Mouse (Mus musculus) liver, embryonic 11.5 days (tissue): ENCODE measurements around the gene Spata45. TPM values are rescaled to one million over a fixed set of nuclear protein-coding genes. Genes with fewer than 3 reads are reported as not detected.

Source experiments
- ATAC-seq: fragments of 200-750 bp; cut with Nextera tagmentation; replicated peaks from 2 replicates; pipeline ENCODE4 v1.8.0; 2017; ENCODE audit warnings: moderate number of reproducible peaks, mild to moderate bottlenecking, moderate TSS enrichment, moderate library complexity; ENCODE audit not compliant: low FRiP score
- DNase-seq: peaks from one replicate; pipeline ENCODE4 v3.0.0-alpha.2; 2017; ENCODE audit warnings: low spot score
- H3K27ac ChIP-seq: fragments of 300-500 bp; sonication (generic); 2 replicates; pipeline ENCODE4 v1.5.1; 2014; ENCODE audit warnings: mild to moderate bottlenecking, low read depth, low read length, control low read depth
- H3K27me3 ChIP-seq: fragments of 300-500 bp; sonication (generic); replicated peaks from 2 replicates; pipeline ENCODE4 v1.6.1; 2014; ENCODE audit warnings: low read length, mixed read lengths; ENCODE audit not compliant: control insufficient read depth, insufficient read depth
- H3K36me3 ChIP-seq: fragments of 300-500 bp; sonication (generic); 2 replicates; pipeline ENCODE4 v1.6.1; 2014; ENCODE audit warnings: mild to moderate bottlenecking, low read length, moderate library complexity, mixed read lengths; ENCODE audit not compliant: control insufficient read depth, insufficient read depth
- H3K4me1 ChIP-seq: fragments of 300-500 bp; sonication (generic); replicated peaks from 2 replicates; pipeline ENCODE4 v1.6.1; 2014; ENCODE audit warnings: low read length, mixed read lengths; ENCODE audit not compliant: control insufficient read depth, insufficient read depth
- H3K4me2 ChIP-seq: fragments of 300-500 bp; sonication (generic); 2 replicates; pipeline ENCODE4 v1.6.1; 2014; ENCODE audit warnings: mild to moderate bottlenecking, control low read depth, moderate library complexity
- H3K4me3 ChIP-seq: fragments of 300-500 bp; sonication (generic); 2 replicates; pipeline ENCODE4 v1.5.1; 2014; ENCODE audit warnings: low read depth, low read length, control low read depth
- H3K9ac ChIP-seq: fragments of 300-500 bp; sonication (generic); 2 replicates; pipeline ENCODE4 v1.6.1; 2014; ENCODE audit warnings: low read depth, low read length, control low read depth
- H3K9me3 ChIP-seq: fragments of 300-500 bp; sonication (generic); 2 replicates; pipeline ENCODE4 v1.6.1; 2016; ENCODE audit warnings: low read length, inconsistent platforms, mixed read lengths; ENCODE audit not compliant: control insufficient read depth
- WGBS: fragments of 180-500 bp; shearing (Covaris S2); extraction: QIAGEN DNeasy Blood & Tissue Kit; methylation state at CpG from one replicate; pipeline ENCODE4 v1.1.7; 2014; 5-methylcytosine and 5-hydroxymethylcytosine counted together
- polyA plus RNA-seq: library from polyadenylated mRNA; unstranded; fragments of >200 nt; fragmentation: Nextera tagmentation; extraction: Ambion mirVana; gene quantifications from 2 replicates; pipeline ENCODE4 v1.2.1, GENCODE M21; 2014

Spata45 gene
- polyA plus RNA-seq, 1 experiment from 2014 or later = not detected

DNA sequence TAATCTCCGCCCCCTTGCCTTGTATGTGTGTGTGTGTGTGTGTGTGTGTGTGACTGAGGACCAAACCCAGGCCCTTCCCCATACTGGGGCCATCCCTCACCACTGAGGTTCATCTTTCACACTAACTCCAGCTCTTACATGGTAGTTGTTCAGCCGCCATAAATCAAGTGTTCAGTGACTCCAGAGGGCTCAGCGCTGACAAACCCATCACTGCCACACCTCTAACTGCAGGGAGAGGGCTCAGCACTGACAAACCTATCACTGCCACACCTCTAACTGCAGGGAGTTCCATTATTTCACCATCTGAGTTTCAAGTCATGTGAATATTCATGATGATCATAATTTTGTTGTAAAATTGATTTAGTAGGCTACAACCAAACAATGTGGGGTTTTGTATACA is 17.1 kb downstream of the Spata45 start:
- 77% methylated on average over 3 of the region's 3 CpGs for WGBS
- Histone ChIP-seq H3K27ac (no peak overlapping the region), H3K9me3 (no peaks in the 10 kb centered on the region), H3K27me3 (no peaks in the 10 kb centered on the region), H3K9ac (no peak overlapping the region), H3K4me3 (no peak overlapping the region), H3K36me3 (0 out of 2 replicates have a peak, but pooled peaks cover 2% of the 10 kb centered on the region), H3K4me2 (no peak overlapping the region), H3K4me1 (peaks cover 10% of the 10 kb centered on the region)
- DNase-seq (no peak), ATAC-seq (no peak)

DNA sequence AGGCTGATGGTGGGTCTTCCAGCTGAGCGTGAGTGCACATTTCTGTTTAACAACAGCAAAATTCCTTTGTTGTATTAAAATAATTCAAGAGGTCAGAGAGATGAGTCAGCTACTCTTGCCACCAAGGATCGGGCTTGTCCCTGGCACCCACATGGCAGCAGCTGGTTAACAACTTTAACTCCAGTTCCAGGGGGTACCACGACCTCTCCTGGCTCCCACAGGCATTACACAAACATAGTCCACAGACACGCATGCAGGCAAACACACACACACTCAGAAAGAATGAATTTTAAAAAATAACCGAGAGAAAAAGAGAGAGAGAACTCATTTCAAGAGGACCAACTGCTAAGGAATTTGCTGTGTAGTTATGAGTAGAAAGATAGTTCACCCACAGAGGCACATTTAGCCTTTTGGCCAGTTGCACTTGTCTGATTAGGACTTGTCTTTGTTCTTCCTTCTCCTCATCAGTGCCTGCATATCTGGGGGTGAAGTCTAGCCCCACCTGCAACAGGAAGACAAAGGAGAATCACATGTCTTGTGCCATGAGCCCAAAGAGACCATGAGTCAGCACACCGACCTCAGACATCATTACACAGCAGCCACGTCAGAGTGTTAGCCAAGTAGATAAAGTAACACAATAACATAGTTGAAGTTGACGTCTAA is 18.6 kb downstream of the Spata45 start:
- DNase-seq = no peak

DNA sequence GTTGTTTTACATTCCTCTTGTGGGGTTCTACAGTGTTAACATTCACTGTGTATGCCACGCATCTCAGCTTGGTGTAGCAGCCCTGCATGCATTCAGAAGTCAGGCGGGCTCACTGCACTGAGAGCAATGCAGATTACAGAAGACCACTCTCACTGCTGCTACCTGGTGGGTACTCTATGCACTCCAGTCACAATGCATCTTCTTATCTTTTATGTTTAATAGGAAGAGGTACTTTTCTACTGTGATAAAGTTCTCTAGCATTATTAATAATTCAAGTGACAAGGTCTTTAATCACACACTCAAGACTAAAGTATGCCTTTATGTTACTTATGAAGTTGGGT is 19.1 kb downstream of the Spata45 start:
- H3K27ac ChIP-seq = peak overlapping the region; percentile 89
- peak; percentile 81 for ATAC-seq

More for the DNA sequence above, 18.6 kb downstream of the Spata45 start:
- 49% methylated on average over 8 of the region's 8 CpGs for WGBS
- Histone ChIP-seq H3K9ac (peak overlapping the region; percentile 26), H3K4me3 (no peak overlapping the region), H3K9me3 (no peaks in the 10 kb centered on the region), H3K27ac (peak overlapping the region; percentile 89), H3K36me3 (0 out of 2 replicates have a peak, but pooled peaks cover 2% of the 10 kb centered on the region), H3K4me2 (peak overlapping the region; percentile 48), H3K4me1 (peaks cover 10% of the 10 kb centered on the region), H3K27me3 (no peaks in the 10 kb centered on the region)
- ATAC-seq = peak; percentile 92

GRCm38 (mm10) chr1:191057461-191057860 is 21.0 kb downstream of the Spata45 start:
- DNase-seq = no peak

More for the DNA sequence above, 19.1 kb downstream of the Spata45 start:
- Histone ChIP-seq H3K4me3 (no peak overlapping the region), H3K9me3 (no peaks in the 10 kb centered on the region), H3K27me3 (no peaks in the 10 kb centered on the region), H3K4me1 (peaks cover 10% of the 10 kb centered on the region), H3K4me2 (peak overlapping the region; percentile 48), H3K36me3 (0 out of 2 replicates have a peak, but pooled peaks cover 2% of the 10 kb centered on the region), H3K9ac (0 out of 2 replicates have a peak overlapping the region, but pooled peaks have one; percentile 26)
- 59% methylated on average over 2 of the region's 2 CpGs for WGBS
- DNase-seq = no peak

DNA sequence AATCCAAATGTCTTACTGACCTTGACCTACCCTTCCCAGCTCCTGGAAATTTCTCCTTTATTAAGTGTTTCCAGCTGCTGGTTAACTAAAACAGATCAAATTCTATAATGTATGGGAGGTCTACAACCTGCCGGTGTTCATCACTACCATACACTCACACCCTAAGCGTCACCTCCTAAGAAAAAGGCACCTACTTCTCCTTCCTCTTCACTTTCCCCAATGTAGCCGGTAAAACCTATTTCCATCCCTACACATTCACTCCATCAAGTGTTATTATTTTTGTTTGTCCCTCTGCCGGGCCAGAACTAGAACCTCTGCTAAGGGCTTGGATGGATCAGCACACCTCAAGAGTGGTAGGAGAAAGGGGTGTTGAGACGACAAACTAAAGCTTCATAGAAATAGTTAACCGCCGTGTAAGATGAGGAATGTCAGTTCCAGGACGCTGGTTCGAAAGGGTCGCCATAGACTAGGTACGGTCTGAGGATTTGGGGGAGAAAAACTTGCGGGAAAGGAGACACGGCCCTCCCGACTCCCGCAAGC is 25.9 kb downstream of the Spata45 start:
- ATAC-seq (peak; percentile 35), DNase-seq (no peak)
- Histone ChIP-seq H3K9ac (peak overlapping the region; percentile 90), H3K4me2 (peak overlapping the region; percentile 73), H3K27ac (no peak overlapping the region), H3K4me1 (peaks cover 12% of the 10 kb centered on the region), H3K36me3 (peaks cover 7% of the 10 kb centered on the region), H3K4me3 (peak overlapping the region; percentile 86), H3K9me3 (no peaks in the 10 kb centered on the region), H3K27me3 (no peaks in the 10 kb centered on the region)
- 4% methylated on average over 15 of the region's 15 CpGs for WGBS

More at GRCm38 (mm10) chr1:191057461-191057860, 21.0 kb downstream of the Spata45 start:
- H3K4me3 ChIP-seq = no peak overlapping the region
- no peak overlapping the region for H3K4me2 ChIP-seq
- H3K4me1 ChIP-seq = peaks cover 12% of the 10 kb centered on the region
- no peak for ATAC-seq
- H3K36me3 ChIP-seq = 0 out of 2 replicates have a peak, but pooled peaks cover 2% of the 10 kb centered on the region
- H3K9me3 ChIP-seq = no peaks in the 10 kb centered on the region
- H3K27me3 ChIP-seq = no peaks in the 10 kb centered on the region
- H3K27ac ChIP-seq = no peak overlapping the region
- 60% methylated on average over 3 of the region's 3 CpGs for WGBS
- no peak overlapping the region for H3K9ac ChIP-seq

DNA sequence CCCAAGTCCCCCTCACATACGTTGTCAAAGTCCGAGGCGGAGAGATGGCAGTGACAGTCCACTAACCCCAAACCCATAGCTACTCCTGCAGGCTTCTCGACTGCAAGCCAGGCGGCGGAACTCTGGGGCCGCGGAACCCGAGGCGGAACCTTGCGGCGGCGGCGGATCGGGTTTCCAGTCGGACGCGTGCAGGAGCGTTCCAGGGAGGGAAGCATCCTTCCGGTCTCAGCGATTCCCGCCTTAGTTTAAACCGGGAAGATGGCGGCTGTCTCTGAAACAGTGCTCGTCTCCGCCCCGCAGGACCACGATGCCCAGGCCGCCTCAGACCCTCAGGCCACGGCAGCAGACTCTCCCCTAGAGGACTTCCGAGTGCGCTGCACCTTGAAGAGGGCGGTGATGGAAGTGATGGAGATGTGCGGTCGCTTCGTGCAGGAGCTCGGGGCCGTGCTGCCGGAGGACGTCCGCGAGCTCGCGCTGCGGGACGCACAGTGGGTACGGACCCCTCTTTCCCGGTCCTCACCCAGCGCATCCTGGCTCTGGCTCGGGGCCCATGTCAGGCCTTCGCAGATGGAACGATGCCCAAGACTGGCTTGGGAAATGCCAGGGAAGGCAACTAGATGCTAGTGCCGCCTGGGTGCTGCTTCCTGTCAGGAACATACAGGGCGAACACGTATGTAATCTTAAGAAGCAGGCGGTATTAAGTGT is 26.5 kb downstream of the Spata45 start, which contains the start of the genes Tatdn3 and Nsl1:
Gene Tatdn3, minus strand, starts transcription at position 152 of the 705 bp plus-strand sequence.
Gene Nsl1, plus strand, starts transcription at position 232 of the 705 bp plus-strand sequence.
- WGBS = under 1% methylated on average over 56 of the region's 56 CpGs
- Histone ChIP-seq H3K9me3 (no peaks in the 10 kb centered on the region), H3K9ac (peak within 1 kb of the TSS; percentile 90), H3K4me1 (peaks cover 12% of the 10 kb centered on the region), H3K4me3 (peak within 1 kb of the TSS; percentile 86), H3K4me2 (peak within 1 kb of the TSS; percentile 73), H3K36me3 (peaks cover 7% of the 10 kb centered on the region), H3K27ac (peak within 1 kb of the TSS; percentile 66; the same call in 1 of the 2 replicates), H3K27me3 (no peaks in the 10 kb centered on the region)
- peak; percentile 92 for DNase-seq
- ATAC-seq = peak; percentile 88

DNA sequence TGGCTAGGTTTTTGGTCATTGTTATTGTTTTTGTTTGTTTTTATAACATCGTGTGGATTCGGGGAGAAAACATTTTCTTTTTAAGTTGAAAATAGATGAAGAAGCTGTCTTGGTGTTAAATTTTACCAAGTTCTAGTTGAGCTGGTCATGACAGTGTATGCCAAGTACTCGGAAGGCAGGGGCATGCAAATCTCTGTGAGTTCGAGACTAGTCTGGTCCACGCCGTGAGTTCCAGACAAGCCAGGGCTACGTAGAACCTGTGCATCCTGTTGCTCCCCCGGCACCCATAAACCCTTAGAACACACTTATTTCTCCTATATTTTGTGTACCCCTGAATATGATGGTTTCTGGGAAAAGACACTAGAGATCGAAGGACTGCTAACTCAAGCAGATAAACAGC is 27.3 kb downstream of the Spata45 start:
- H3K9ac ChIP-seq = peak overlapping the region; percentile 90
- H3K27ac ChIP-seq = no peak overlapping the region
- H3K4me3 ChIP-seq = peak overlapping the region; percentile 86
- no peak for DNase-seq
- ATAC-seq = no peak
- whole genome bisulfite sequencing = 48% methylated on average over 9 of the region's 9 CpGs
- peak overlapping the region; percentile 73 for H3K4me2 ChIP-seq
- peaks cover 12% of the 10 kb centered on the region for H3K4me1 ChIP-seq
- no peaks in the 10 kb centered on the region for H3K27me3 ChIP-seq
- H3K36me3 ChIP-seq = peaks cover 14% of the 10 kb centered on the region
- H3K9me3 ChIP-seq = no peaks in the 10 kb centered on the region

DNA sequence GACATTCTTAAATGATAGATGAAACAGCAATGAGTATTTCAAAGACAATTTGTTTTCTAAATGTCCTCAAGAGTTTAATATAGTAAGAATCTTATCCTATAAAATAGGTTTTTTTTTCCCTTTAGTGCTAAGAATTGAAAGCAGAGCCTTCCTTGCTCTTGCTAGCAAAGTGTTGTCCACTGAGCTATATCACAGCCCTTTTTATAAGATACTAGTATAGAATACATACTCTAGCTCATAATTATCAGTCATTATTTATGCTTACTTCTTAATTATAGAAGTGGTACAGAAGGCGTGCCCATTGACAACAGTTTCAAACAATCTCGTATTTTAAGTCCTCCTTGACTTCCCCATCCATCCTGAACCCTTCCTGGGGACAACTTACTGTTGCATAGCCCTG is 28.1 kb downstream of the Spata45 start:
- peak overlapping the region; percentile 35 for H3K4me2 ChIP-seq
- DNase-seq = no peak
- 84% methylated on average over 2 of the region's 2 CpGs for WGBS

More for the DNA sequence above, 28.1 kb downstream of the Spata45 start:
- H3K36me3 ChIP-seq = peaks cover 20% of the 10 kb centered on the region
- H3K27me3 ChIP-seq = no peaks in the 10 kb centered on the region
- peaks cover 12% of the 10 kb centered on the region for H3K4me1 ChIP-seq
- H3K4me3 ChIP-seq = no peak overlapping the region
- H3K27ac ChIP-seq = no peak overlapping the region
- H3K9ac ChIP-seq = no peak overlapping the region
- no peaks in the 10 kb centered on the region for H3K9me3 ChIP-seq
- no peak for ATAC-seq
